Mouse (Mus musculus) C2C12 (cell line): ENCODE results near the gene Ano8. TPM values are rescaled to one million over a fixed set of nuclear protein-coding genes. Genes with fewer than 3 reads are reported as not detected.
A peak's percentile ranks its signal among the peaks of the same experiment; 100 is the strongest.
"Not testable (repeated sequence)": the region's sequence is repeated elsewhere in the genome, so short reads cannot be mapped to it uniquely, and the experiment has no call there.

ENCODE experiments used
- H3K27me3 ChIP-seq: one replicate; pipeline ENCODE4 v1.6.1; 2011; ENCODE audit not compliant: control insufficient read depth, insufficient read depth, insufficient read length
- H3K36me3 ChIP-seq: one replicate; pipeline ENCODE4 v1.6.1; 2011; ENCODE audit not compliant: control insufficient read depth, insufficient read depth
- H3K4me3 ChIP-seq: one replicate; pipeline ENCODE4 v1.5.1; 2011; ENCODE audit warnings: mild to moderate bottlenecking, control low read depth; ENCODE audit not compliant: poor library complexity, insufficient read depth, severe bottlenecking
- H3K79me2 ChIP-seq: one replicate; pipeline ENCODE4 v1.6.1; 2011; ENCODE audit not compliant: control insufficient read depth, insufficient read depth
- H3K79me3 ChIP-seq: one replicate; pipeline ENCODE4 v1.6.1; 2011; ENCODE audit warnings: low read depth, control low read depth
- H3ac ChIP-seq: one replicate; pipeline ENCODE3; 2011; ENCODE audit warnings: low read depth; ENCODE audit not compliant: control insufficient read depth, insufficient read length
- CEBPB ChIP-seq: IDR thresholded peaks from one replicate; pipeline ENCODE4 v1.6.1; 2011; ENCODE audit warnings: low read depth, mild to moderate bottlenecking, control low read depth, moderate library complexity
- CTCF ChIP-seq: IDR thresholded peaks from one replicate; pipeline ENCODE4 v1.5.1; 2011; ENCODE audit not compliant: control insufficient read depth, insufficient read depth, insufficient read length
- FOSL1 ChIP-seq: IDR thresholded peaks from one replicate; pipeline ENCODE4 v1.8.0; 2011; ENCODE audit warnings: mild to moderate bottlenecking, low read length; ENCODE audit not compliant: poor library complexity, insufficient read depth, severe bottlenecking
- MAX ChIP-seq: IDR thresholded peaks from one replicate; pipeline ENCODE4 v1.6.1; 2011; ENCODE audit warnings: mild to moderate bottlenecking, control low read depth
- MYOD1 ChIP-seq: IDR thresholded peaks from one replicate; pipeline ENCODE4 v1.6.1; 2011; ENCODE audit warnings: low read depth; ENCODE audit not compliant: control insufficient read depth, insufficient read length
- MYOG ChIP-seq: IDR thresholded peaks from one replicate; pipeline ENCODE4 v1.6.1; 2011; ENCODE audit not compliant: control insufficient read depth, insufficient read length; ENCODE audit errors: extremely low read depth
- USF1 ChIP-seq: IDR thresholded peaks from one replicate; pipeline ENCODE4 v1.6.1; 2011; ENCODE audit warnings: low read depth, mild to moderate bottlenecking, control low read depth, moderate library complexity
- polyA plus RNA-seq: library from polyadenylated mRNA; unstranded; fragments of >200 nt; fragmentation: generic; extraction: Trizol; gene quantifications from one replicate; pipeline ENCODE4 v1.2.1, GENCODE M21; 2012; ENCODE audit warnings: missing spikeins

Ano8 gene
- polyA plus RNA-seq, 1 experiment: 22.1 TPM

DNA sequence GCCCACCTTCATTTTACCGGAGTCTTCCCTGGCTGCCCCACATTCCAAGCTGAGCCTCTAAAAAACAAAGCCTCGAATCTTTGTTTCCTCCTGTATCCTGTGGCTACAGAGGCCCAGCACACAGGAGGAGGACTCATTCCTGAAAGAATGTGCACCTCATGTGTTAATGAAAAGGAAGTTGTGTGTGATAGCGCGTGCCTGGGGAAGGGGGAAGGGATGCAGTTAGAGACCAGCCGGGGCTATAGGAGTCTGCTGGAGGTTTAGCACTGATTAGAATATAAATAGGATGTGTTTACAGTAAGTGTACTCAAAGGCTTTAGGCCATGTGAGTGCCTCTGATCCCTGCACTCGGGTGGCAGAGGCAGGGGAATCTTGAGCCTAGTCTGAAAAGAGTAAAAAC is 40.5 kb upstream of the Ano8 start:
- peaks cover 8% of the 10 kb centered on the region for H3K27me3 ChIP-seq
- H3K79me2 ChIP-seq: no peaks in the 10 kb centered on the region
- H3K79me3 ChIP-seq: no peaks in the 10 kb centered on the region
- TF ChIP-seq MYOD1 (no peak), CTCF (no peak), USF1 (no peak), MYOG (no peak), FOSL1 (no peak), CEBPB (no peak), MAX (no peak)
- no peak overlapping the region for H3K4me3 ChIP-seq
- no peaks in the 10 kb centered on the region for H3K36me3 ChIP-seq
- H3ac ChIP-seq: no peak overlapping the region

DNA sequence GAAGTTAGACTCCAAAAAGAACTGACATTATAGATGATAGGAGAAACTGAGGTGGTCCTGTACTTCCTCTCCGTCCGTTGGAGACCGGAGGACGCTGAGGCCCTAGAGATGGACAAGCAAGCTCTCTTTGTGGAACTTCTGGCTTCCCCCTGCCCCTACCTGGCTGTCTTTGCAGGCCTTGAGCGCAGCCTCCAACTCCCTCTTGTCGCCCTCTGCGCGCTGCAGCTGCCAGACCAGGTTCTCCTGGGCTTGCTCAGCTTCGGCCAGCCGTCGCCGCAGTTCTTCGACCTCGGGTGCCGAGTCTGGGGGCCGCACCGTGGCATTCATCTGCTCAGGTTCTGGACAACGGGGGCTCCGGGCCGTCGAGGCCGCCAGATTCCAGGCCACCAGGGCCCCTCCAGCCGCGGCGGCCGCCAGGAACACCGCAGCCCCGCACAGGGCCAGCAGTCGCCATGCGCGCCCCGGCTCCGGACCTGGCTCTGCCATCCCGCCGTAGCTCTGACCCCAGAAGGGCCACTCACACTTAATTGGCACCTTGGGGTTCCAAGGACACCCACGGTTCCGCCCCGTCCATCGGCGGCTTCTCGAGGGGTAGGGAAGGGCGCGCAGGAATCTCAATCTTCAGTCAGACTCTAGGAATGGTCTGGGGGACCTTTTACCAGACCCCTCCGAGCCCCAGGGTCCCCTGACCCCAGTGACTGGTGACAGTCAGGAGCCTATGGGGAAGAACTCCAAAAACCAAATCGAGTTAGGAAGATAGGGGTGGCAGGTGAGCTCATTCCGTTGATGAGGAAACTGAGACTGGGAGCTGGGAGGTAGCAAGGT is 39.7 kb upstream of the Ano8 start, which contains the start of gene Ccdc194:
Gene Ccdc194 (minus strand): TSS at position 486 of the 825 bp plus-strand sequence.
- Histone ChIP-seq H3K27me3 (peaks cover 8% of the 10 kb centered on the region), H3K79me3 (no peaks in the 10 kb centered on the region), H3ac (no peak within 1 kb of the TSS), H3K4me3 (no peak within 1 kb of the TSS), H3K79me2 (no peaks in the 10 kb centered on the region), H3K36me3 (no peaks in the 10 kb centered on the region)
- TF ChIP-seq MYOD1 (no peak), CTCF (no peak), MAX (no peak), MYOG (no peak)

DNA sequence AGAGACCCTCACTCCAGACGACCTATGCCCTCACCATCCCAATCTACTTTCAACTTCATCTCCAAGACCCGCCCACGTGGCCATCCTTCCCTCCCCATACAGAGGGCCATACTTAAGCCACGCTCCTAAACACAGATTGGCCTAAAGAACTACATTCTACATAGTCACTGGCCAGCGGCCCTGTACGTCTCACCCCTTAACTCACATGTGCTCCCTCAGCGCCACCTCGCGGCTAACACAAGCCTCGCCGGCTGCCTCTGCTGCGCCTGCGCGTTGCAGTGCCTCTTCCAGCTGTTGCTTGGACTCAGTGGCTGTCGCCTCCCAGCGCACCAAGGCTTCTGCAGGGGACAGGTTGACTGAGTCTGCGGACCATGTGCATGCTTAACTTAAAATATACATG is 35.9 kb upstream of the Ano8 start:
- Histone ChIP-seq H3K4me3 (no peak overlapping the region), H3K27me3 (peaks cover 5% of the 10 kb centered on the region)

GRCm38 (mm10) chr8:71519037-71519825 is 33.5 kb upstream of the Ano8 start:
- not testable (repeated sequence) for H3K4me3 ChIP-seq, H3K79me3 ChIP-seq, H3ac ChIP-seq, H3K36me3 ChIP-seq, H3K27me3 ChIP-seq, H3K79me2 ChIP-seq

More for the DNA sequence above, 35.9 kb upstream of the Ano8 start:
- Histone ChIP-seq H3ac (no peak overlapping the region), H3K79me3 (no peaks in the 10 kb centered on the region), H3K79me2 (no peaks in the 10 kb centered on the region), H3K36me3 (no peaks in the 10 kb centered on the region)
- TF ChIP-seq USF1: peak; percentile 82
- TF ChIP-seq CEBPB: no peak
- no peak for TF ChIP-seq MYOG
- TF ChIP-seq CTCF: peak; percentile 96
- TF ChIP-seq FOSL1: no peak
- TF ChIP-seq MYOD1: peak; percentile 88
- peak; percentile 78 for TF ChIP-seq MAX

- H3K79me2 ChIP-seq: no peaks in the 10 kb centered on the region
- peaks cover 3% of the 10 kb centered on the region for H3K27me3 ChIP-seq
- no peak overlapping the region for H3ac ChIP-seq
- H3K36me3 ChIP-seq: no peaks in the 10 kb centered on the region
- H3K79me3 ChIP-seq: no peaks in the 10 kb centered on the region
- no peak overlapping the region for H3K4me3 ChIP-seq
- TF ChIP-seq CTCF (no peak), FOSL1 (no peak), MYOG (no peak), CEBPB (no peak)
Measured at GRCm38 (mm10) chr8:71516786-71517185, 31.0 kb upstream of the Ano8 start.

GRCm38 (mm10) chr8:71515043-71515442 is 29.3 kb upstream of the Ano8 start:
- TF ChIP-seq MYOD1: no peak
- TF ChIP-seq USF1: no peak
- TF ChIP-seq CEBPB: no peak
- no peak for TF ChIP-seq CTCF
- no peak for TF ChIP-seq FOSL1
- TF ChIP-seq MYOG: no peak
- TF ChIP-seq MAX: no peak
- H3K27me3 ChIP-seq: peaks cover 18% of the 10 kb centered on the region
- H3K79me3 ChIP-seq: no peaks in the 10 kb centered on the region
- no peak overlapping the region for H3ac ChIP-seq
- H3K4me3 ChIP-seq: no peak overlapping the region
- no peaks in the 10 kb centered on the region for H3K36me3 ChIP-seq
- H3K79me2 ChIP-seq: no peaks in the 10 kb centered on the region
